Mouse (Mus musculus) G1E (cell line): ENCODE data around the gene Gm3448.

ENCODE experiments used
- CTCF ChIP-seq: IDR thresholded peaks from 2 replicates; pipeline ENCODE4 v1.5.1; 2012; ENCODE audit warnings: low read depth, low read length, inconsistent platforms, mixed read lengths
- GATA1 ChIP-seq: IDR thresholded peaks from 2 replicates; pipeline ENCODE4 v1.6.1; 2012; ENCODE audit warnings: borderline replicate concordance, low read length, inconsistent platforms, mixed read lengths
- GATA2 ChIP-seq: IDR thresholded peaks from 2 replicates; pipeline ENCODE4 v1.6.1; 2012; ENCODE audit warnings: low read depth, low read length, inconsistent platforms, borderline replicate concordance

GRCm38 (mm10) chr17:14960520-14960919, 80.8 kb downstream of the Gm3448 start:
- no peak for TF ChIP-seq GATA1
- TF ChIP-seq GATA2: no peak
- no peak for TF ChIP-seq CTCF
